Mouse (Mus musculus): ENCODE measurements around the gene Lrrc57. TPM values are rescaled to one million over a fixed set of nuclear protein-coding genes. Genes with fewer than 3 reads are reported as not detected.
A peak's percentile ranks its signal among the peaks of the same experiment; 100 is the strongest.

The Lrrc57 gene
- polyA plus RNA-seq, 1 experiment from 2014 or later, result 18.4 TPM

DNA sequence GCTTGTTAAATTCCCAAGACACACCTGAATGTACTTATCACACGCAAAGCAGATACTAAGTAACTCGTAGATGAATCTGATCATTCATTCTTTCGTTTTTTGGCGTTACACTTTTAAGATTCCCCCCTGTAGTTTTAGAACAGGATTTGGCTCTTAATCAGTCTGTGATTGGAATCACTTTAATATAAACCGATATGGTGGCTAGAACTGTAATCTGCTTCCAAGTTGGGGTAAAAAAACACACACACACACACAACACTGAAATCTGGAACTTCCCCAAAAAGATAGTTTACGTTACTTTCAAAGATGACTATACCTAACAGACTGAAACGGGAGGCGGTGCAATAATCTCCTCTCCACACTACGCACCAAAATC, 46.5 kb downstream of the Lrrc57 start:
- H3K27ac ChIP-seq (ENCODE audit: low read length), result no peak overlapping the region
- H3K36me3 ChIP-seq (ENCODE audit: control insufficient read depth, insufficient read depth, low read length), result no peaks in the 10 kb centered on the region
- H3K4me3 ChIP-seq (replicated peaks; ENCODE audit: low read length), result peak overlapping the region; percentile 73
- WGBS, result 18% methylated on average over 9 of the region's 9 CpGs
- no peaks in the 10 kb centered on the region for H3K27me3 ChIP-seq (ENCODE audit: control insufficient read depth, insufficient read depth, low read length)
- H3K4me1 ChIP-seq (ENCODE audit: control insufficient read depth, insufficient read depth, low read length), result no peaks in the 10 kb centered on the region; the same call in 1 of the 2 replicates
- H3K9me3 ChIP-seq (replicated peaks; ENCODE audit: control insufficient read depth, low read length), result no peaks in the 10 kb centered on the region
- ATAC-seq (ENCODE audit: insufficient read depth, low FRiP score), result no peak
- H3K9ac ChIP-seq (ENCODE audit: low read length), result peak overlapping the region; percentile 88
- peak overlapping the region; percentile 72 for H3K4me2 ChIP-seq (ENCODE audit: low read depth, low read length)

DNA sequence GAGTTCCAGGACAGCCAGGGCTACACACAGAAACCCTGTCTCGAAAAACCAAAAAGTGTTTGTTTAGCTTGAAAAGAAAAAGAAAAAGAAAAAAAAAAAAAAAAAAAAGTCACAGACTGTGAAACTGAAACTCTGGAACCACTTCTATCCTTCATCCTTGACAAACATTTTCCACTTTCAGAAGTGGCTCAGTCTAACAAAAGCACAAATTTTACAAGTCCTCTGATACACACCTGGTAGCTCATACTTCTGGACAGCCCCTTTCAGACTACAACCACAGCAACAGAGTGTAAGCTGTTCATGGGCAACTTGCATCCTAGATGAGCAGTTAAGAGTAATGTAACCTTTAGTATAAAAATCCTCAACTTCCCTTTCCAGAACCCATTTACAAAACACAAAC, 47.8 kb downstream of the Lrrc57 start:
- Histone ChIP-seq H3K27ac (ENCODE audit: low read length) (no peak overlapping the region), H3K4me2 (ENCODE audit: low read depth, low read length) (no peak overlapping the region), H3K4me3 (replicated peaks; ENCODE audit: low read length) (no peak overlapping the region), H3K27me3 (ENCODE audit: control insufficient read depth, insufficient read depth, low read length) (no peaks in the 10 kb centered on the region), H3K36me3 (ENCODE audit: control insufficient read depth, insufficient read depth, low read length) (no peaks in the 10 kb centered on the region), H3K9ac (ENCODE audit: low read length) (no peak overlapping the region), H3K4me1 (ENCODE audit: control insufficient read depth, insufficient read depth, low read length) (no peaks in the 10 kb centered on the region; the same call in 1 of the 2 replicates), H3K9me3 (replicated peaks; ENCODE audit: control insufficient read depth, low read length) (no peaks in the 10 kb centered on the region)
- no peak for ATAC-seq (ENCODE audit: insufficient read depth, low FRiP score)
- WGBS, result 78% methylated on average over 1 of the region's 1 CpGs

DNA sequence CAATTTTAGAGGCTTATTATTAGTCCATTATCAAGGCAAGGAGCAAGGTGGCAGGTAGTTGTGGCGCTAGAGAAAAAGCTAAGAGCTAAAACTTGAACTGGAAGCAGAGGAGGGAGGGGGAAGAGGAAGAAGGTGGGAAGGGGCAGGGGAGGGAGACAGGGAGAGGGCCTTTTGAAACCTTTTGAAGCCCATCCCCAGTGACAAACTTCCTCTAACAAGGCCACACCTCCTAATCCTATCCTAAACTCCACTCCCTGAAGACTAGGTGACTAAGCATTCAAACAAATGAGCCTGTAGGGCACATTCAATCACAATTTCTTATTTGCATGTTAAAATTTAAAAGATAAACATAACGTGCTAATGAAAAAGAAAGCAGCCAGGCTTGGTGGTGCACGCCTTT, 50.5 kb downstream of the Lrrc57 start:
- no peak overlapping the region for H3K4me3 ChIP-seq (replicated peaks; ENCODE audit: low read length)
- 0 out of 2 replicates have a peak, but pooled peaks cover 2% of the 10 kb centered on the region for H3K36me3 ChIP-seq (ENCODE audit: control insufficient read depth, insufficient read depth, low read length)
- ATAC-seq (ENCODE audit: insufficient read depth, low FRiP score), result no peak
- no peak overlapping the region for H3K27ac ChIP-seq (ENCODE audit: low read length)
- 60% methylated on average over 3 of the region's 3 CpGs for WGBS
- no peaks in the 10 kb centered on the region for H3K27me3 ChIP-seq (ENCODE audit: control insufficient read depth, insufficient read depth, low read length)
- no peaks in the 10 kb centered on the region for H3K9me3 ChIP-seq (replicated peaks; ENCODE audit: control insufficient read depth, low read length)
- no peak overlapping the region for H3K9ac ChIP-seq (ENCODE audit: low read length)
- no peak overlapping the region for H3K4me2 ChIP-seq (ENCODE audit: low read depth, low read length)
- no peaks in the 10 kb centered on the region; the same call in 1 of the 2 replicates for H3K4me1 ChIP-seq (ENCODE audit: control insufficient read depth, insufficient read depth, low read length)

DNA sequence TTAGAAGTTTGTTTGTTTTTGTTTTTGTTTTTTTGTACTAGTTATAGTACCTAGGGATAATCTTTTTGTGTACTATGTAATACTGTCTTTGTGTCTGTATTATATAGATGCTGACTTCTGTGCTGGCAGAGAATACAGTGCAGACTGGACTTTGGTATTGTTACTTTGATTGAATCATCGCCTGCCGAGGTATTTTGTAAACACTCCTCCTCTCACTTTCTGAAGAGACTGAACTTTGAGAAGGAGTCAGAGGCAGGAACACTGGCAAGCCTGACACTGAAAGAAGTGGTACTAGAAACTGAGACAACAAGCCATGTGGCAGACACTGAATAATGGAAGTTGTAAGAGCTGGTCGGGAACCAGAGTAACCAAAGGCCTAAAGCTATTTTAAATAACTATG, 52.5 kb downstream of the Lrrc57 start:
- no peaks in the 10 kb centered on the region for H3K4me1 ChIP-seq (ENCODE audit: control insufficient read depth, insufficient read depth, low read length)
- peaks cover 8% of the 10 kb centered on the region for H3K36me3 ChIP-seq (ENCODE audit: control insufficient read depth, insufficient read depth, low read length)
- H3K4me2 ChIP-seq (ENCODE audit: low read depth, low read length), result no peak overlapping the region
- H3K9ac ChIP-seq (ENCODE audit: low read length), result no peak overlapping the region
- 44% methylated on average over 3 of the region's 3 CpGs for WGBS
- H3K27ac ChIP-seq (ENCODE audit: low read length), result no peak overlapping the region
- H3K9me3 ChIP-seq (replicated peaks; ENCODE audit: control insufficient read depth, low read length), result no peaks in the 10 kb centered on the region
- no peaks in the 10 kb centered on the region for H3K27me3 ChIP-seq (ENCODE audit: control insufficient read depth, insufficient read depth, low read length)
- ATAC-seq (ENCODE audit: insufficient read depth, low FRiP score), result no peak
- H3K4me3 ChIP-seq (replicated peaks; ENCODE audit: low read length), result no peak overlapping the region

Other genes with a start within 250 kb of the Lrrc57 start
- 9.0 and 10.3 TPM in 2 replicates for gene Ganc, start 205.6 kb downstream of the Lrrc57 start, polyA plus RNA-seq (2015; fragmentation: Nextera tagmentation; extraction: Ambion mirVana)
- 12.3 and 14.8 TPM in 2 replicates for gene Tmem87a, start 205.4 kb downstream of the Lrrc57 start, polyA plus RNA-seq (2015; fragmentation: Nextera tagmentation; extraction: Ambion mirVana)
- 0.92 and 1.3 TPM in 2 replicates for gene Capn3, start 153.5 kb downstream of the Lrrc57 start, polyA plus RNA-seq (2015; fragmentation: Nextera tagmentation; extraction: Ambion mirVana)
- gene Zfp106, start 45.7 kb downstream of the Lrrc57 start, polyA plus RNA-seq (2015; fragmentation: Nextera tagmentation; extraction: Ambion mirVana), result 38.7 and 41.0 TPM in 2 replicates
- gene Snap23, start 41.8 kb downstream of the Lrrc57 start, polyA plus RNA-seq (2015; fragmentation: Nextera tagmentation; extraction: Ambion mirVana), result 52.2 and 56.4 TPM in 2 replicates
- 17.6 and 20.5 TPM in 2 replicates for gene Haus2, start 137 bp downstream of the Lrrc57 start, polyA plus RNA-seq (2015; fragmentation: Nextera tagmentation; extraction: Ambion mirVana)
- 5.2 and 5.7 TPM in 2 replicates for gene Stard9, start 19.6 kb upstream of the Lrrc57 start, polyA plus RNA-seq (2015; fragmentation: Nextera tagmentation; extraction: Ambion mirVana)
- 5.2 and 5.3 TPM in 2 replicates for gene Cdan1, start 240.6 kb upstream of the Lrrc57 start, polyA plus RNA-seq (2015; fragmentation: Nextera tagmentation; extraction: Ambion mirVana)
- 2.0 and 2.4 TPM in 2 replicates for gene Ttbk2, start 241.1 kb upstream of the Lrrc57 start, polyA plus RNA-seq (2015; fragmentation: Nextera tagmentation; extraction: Ambion mirVana)